Mouse (Mus musculus): ENCODE measurements around the gene Cops3. TPM values are rescaled to one million over a fixed set of nuclear protein-coding genes. Genes with fewer than 3 reads are reported as not detected.

Gene Cops3
- polyA plus RNA-seq, 1 experiment from 2014 or later, result 165 TPM

DNA sequence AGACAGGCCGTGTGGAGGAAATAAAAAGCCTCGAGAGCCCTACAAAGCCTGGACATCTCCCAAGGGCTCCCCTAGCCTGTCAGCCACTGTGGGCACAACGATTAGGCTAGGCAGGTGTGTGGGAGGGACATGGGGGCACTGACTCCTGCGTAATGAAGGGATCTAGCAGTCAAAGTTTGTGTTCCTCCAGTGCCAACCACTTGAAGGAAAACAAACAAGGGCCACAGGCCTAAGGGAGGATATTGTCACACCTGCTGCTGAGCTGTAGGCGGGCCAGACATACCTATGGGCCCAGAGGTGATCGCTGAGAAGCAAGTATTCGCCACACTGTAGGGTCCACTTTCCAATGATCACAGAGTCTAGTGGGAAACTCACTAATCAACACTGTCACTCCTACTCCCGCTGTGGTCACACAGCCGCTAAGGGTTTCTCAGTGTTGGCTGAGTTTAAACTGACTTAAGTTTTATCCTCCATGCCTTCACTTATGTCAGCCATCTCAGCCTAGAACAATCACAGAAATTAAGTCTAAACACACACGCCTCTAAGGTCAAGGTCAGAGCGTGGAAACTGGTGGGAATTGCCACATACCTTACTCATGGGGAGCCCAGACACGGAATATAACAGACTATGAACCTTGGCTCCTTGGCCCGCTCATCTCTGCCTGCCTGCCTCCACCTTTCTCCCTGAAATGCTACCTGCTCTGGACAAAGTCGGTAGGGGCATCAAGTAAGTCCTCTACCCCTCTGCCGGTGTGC is 53.0 kb downstream of the Cops3 start:
- Histone ChIP-seq H3K9ac (ENCODE audit: low read length) (peak overlapping the region; percentile 73), H3K36me3 (ENCODE audit: control insufficient read depth, insufficient read depth, low read length) (peaks cover 7% of the 10 kb centered on the region), H3K4me1 (ENCODE audit: control insufficient read depth in 2 of 2, insufficient read depth in 2 of 2, low read length in 2 of 2) (peaks cover 2 to 14% of the 10 kb centered on the region in 2 experiments), H3K27me3 (ENCODE audit: control insufficient read depth, insufficient read depth, low read length) (no peaks in the 10 kb centered on the region), H3K27ac (replicated peaks in 1 of 2; ENCODE audit: control insufficient read depth in 1 of 2, insufficient read depth in 1 of 2, low read depth in 2 of 2, low read length in 2 of 2) (no peak overlapping the region), H3K4me3 (ENCODE audit: control insufficient read depth in 1 of 2, insufficient read depth in 1 of 2, low read depth in 1 of 2, low read length in 2 of 2) (peak overlapping the region; percentile 44 to 45), H3K4me2 (ENCODE audit: low read length) (peak overlapping the region; percentile 95), H3K9me3 (ENCODE audit: control insufficient read depth, low read length) (no peaks in the 10 kb centered on the region)
- ATAC-seq (ENCODE audit: insufficient number of reproducible peaks, insufficient read depth, low FRiP score, low read depth), result no peak
- WGBS, result 51% methylated on average over 15 of the region's 15 CpGs

DNA sequence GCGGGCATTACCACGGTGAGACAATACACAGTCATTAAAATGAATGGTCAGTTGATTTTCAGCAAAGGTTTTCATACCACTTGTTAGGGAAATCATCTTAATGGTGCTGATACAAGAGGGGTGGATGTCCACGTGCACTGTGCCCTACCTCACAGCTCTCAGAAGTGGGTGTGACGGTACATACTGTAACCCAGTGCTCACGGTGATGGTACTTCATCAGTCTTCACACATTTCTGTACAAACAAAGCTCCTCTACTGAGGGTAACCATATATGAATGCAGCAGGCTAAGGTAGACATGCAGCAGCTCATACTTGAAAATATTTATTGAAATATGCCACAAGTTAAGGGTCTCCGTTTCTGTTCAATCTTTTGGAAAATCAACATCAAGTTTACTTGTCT is 56.0 kb downstream of the Cops3 start:
- H3K27ac ChIP-seq (replicated peaks in 1 of 2; ENCODE audit: control insufficient read depth in 1 of 2, insufficient read depth in 1 of 2, low read depth in 2 of 2, low read length in 2 of 2), result no peak overlapping the region
- ATAC-seq (ENCODE audit: insufficient number of reproducible peaks, insufficient read depth, low FRiP score, low read depth), result no peak
- H3K4me1 ChIP-seq (ENCODE audit: control insufficient read depth in 2 of 2, insufficient read depth in 2 of 2, low read length in 2 of 2), result peaks cover 2 to 29% of the 10 kb centered on the region in 2 experiments
- no peak overlapping the region for H3K4me2 ChIP-seq (ENCODE audit: low read length)
- H3K9me3 ChIP-seq (ENCODE audit: control insufficient read depth, low read length), result no peaks in the 10 kb centered on the region
- 73% methylated on average over 6 of the region's 6 CpGs for WGBS
- no peak overlapping the region for H3K9ac ChIP-seq (ENCODE audit: low read length)
- H3K4me3 ChIP-seq (ENCODE audit: control insufficient read depth in 1 of 2, insufficient read depth in 1 of 2, low read depth in 1 of 2, low read length in 2 of 2), result no peak overlapping the region
- peaks cover 5% of the 10 kb centered on the region; the same call in 1 of the 2 replicates for H3K36me3 ChIP-seq (ENCODE audit: control insufficient read depth, insufficient read depth, low read length)
- no peaks in the 10 kb centered on the region for H3K27me3 ChIP-seq (ENCODE audit: control insufficient read depth, insufficient read depth, low read length)

DNA sequence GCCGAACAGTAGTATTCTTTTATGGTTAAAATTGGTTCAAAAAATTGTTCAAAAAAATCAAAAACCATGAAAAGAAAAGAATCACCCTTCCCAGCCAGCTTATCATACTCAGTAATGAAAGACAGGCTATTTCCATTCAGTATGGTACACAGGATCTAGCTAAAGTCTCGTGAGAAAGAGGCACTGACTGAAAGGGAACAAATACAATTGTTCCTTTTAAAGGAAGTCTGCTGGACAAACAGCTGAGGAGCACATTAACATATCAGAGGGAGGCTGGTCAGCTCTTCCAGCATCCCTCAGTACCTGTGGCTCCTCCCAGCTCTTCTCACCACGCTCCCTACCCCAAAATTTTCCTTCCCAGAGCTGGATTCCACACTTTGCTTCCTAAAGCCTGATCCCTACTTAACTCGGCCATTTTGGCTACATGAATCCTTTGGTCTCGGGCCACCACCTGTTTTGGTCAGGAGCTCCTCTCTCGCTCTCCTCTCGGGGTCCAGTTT is 57.5 kb downstream of the Cops3 start:
- H3K9ac ChIP-seq (ENCODE audit: low read length), result no peak overlapping the region
- peaks cover 0 to 26% of the 10 kb centered on the region in 2 experiments for H3K4me1 ChIP-seq (ENCODE audit: control insufficient read depth in 2 of 2, insufficient read depth in 2 of 2, low read length in 2 of 2)
- H3K27me3 ChIP-seq (ENCODE audit: control insufficient read depth, insufficient read depth, low read length), result no peaks in the 10 kb centered on the region
- H3K9me3 ChIP-seq (ENCODE audit: control insufficient read depth, low read length), result no peaks in the 10 kb centered on the region
- no peak for ATAC-seq (ENCODE audit: insufficient number of reproducible peaks, insufficient read depth, low FRiP score, low read depth)
- H3K27ac ChIP-seq (replicated peaks in 1 of 2; ENCODE audit: control insufficient read depth in 1 of 2, insufficient read depth in 1 of 2, low read depth in 2 of 2, low read length in 2 of 2), result no peak overlapping the region
- no peak overlapping the region for H3K4me3 ChIP-seq (ENCODE audit: control insufficient read depth in 1 of 2, insufficient read depth in 1 of 2, low read depth in 1 of 2, low read length in 2 of 2)
- H3K4me2 ChIP-seq (ENCODE audit: low read length), result no peak overlapping the region
- H3K36me3 ChIP-seq (ENCODE audit: control insufficient read depth, insufficient read depth, low read length), result peaks cover 16% of the 10 kb centered on the region
- WGBS, result 85% methylated on average over 7 of the region's 7 CpGs

DNA sequence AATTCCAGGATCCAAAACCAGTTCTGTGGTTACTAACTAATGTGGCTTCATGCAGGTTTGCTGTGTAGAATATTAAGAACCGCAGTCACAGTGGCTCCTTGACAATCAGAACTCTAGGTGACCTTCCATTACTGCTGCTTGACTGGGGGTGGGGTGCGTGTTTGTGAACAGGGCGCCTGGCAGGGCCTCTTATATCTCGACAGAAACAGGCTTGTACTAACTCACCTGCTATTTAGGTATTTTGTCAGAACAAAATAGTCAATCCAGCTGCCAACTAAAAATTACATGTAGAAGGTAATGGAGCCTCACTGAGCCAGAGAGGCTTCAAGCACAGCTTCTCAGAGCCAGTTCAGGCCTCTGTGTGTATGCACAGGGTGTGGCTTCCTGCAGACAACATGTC is 59.4 kb downstream of the Cops3 start:
- ATAC-seq (ENCODE audit: insufficient number of reproducible peaks, insufficient read depth, low FRiP score, low read depth), result no peak
- H3K4me2 ChIP-seq (ENCODE audit: low read length), result no peak overlapping the region
- peaks cover 35% of the 10 kb centered on the region for H3K36me3 ChIP-seq (ENCODE audit: control insufficient read depth, insufficient read depth, low read length)
- H3K9ac ChIP-seq (ENCODE audit: low read length), result no peak overlapping the region
- no peak overlapping the region for H3K4me3 ChIP-seq (ENCODE audit: control insufficient read depth in 1 of 2, insufficient read depth in 1 of 2, low read depth in 1 of 2, low read length in 2 of 2)
- peak overlapping the region in 1 of 2 experiments; percentile 37; a peak in 2 of 4 replicates for H3K27ac ChIP-seq (replicated peaks in 1 of 2; ENCODE audit: control insufficient read depth in 1 of 2, insufficient read depth in 1 of 2, low read depth in 2 of 2, low read length in 2 of 2)
- no peaks in the 10 kb centered on the region for H3K9me3 ChIP-seq (ENCODE audit: control insufficient read depth, low read length)
- 53% methylated on average over 4 of the region's 4 CpGs for WGBS
- no peaks in the 10 kb centered on the region for H3K27me3 ChIP-seq (ENCODE audit: control insufficient read depth, insufficient read depth, low read length)
- H3K4me1 ChIP-seq (ENCODE audit: control insufficient read depth in 2 of 2, insufficient read depth in 2 of 2, low read length in 2 of 2), result peaks cover 0 to 19% of the 10 kb centered on the region in 2 experiments; a peak in 3 of 4 replicates

DNA sequence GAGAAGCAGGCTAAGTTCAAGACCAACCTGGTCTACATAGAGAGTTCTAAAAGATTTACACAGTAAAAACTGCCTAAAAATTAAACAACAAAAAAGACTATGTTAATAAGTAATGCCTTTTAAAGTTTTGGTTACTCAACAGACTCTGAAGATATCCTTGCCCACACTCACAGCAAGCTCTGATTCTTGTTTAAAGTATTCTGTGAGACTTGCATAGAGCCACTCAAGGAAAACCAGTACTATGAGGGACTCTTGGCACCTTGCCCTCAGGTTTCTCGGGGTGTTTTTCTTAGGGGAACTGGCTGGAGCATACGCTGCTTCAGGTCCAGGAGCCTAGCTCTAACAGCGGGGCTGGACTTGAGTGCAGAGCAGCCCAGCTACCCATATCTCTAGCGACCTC is 60.2 kb downstream of the Cops3 start:
- 75% methylated on average over 4 of the region's 4 CpGs for WGBS
- Histone ChIP-seq H3K36me3 (ENCODE audit: control insufficient read depth, insufficient read depth, low read length) (peaks cover 43% of the 10 kb centered on the region), H3K4me1 (ENCODE audit: control insufficient read depth in 2 of 2, insufficient read depth in 2 of 2, low read length in 2 of 2) (peaks cover 0 to 19% of the 10 kb centered on the region in 2 experiments; a peak in 3 of 4 replicates), H3K27ac (replicated peaks in 1 of 2; ENCODE audit: control insufficient read depth in 1 of 2, insufficient read depth in 1 of 2, low read depth in 2 of 2, low read length in 2 of 2) (no peak overlapping the region), H3K4me2 (ENCODE audit: low read length) (no peak overlapping the region), H3K27me3 (ENCODE audit: control insufficient read depth, insufficient read depth, low read length) (no peaks in the 10 kb centered on the region), H3K4me3 (ENCODE audit: control insufficient read depth in 1 of 2, insufficient read depth in 1 of 2, low read depth in 1 of 2, low read length in 2 of 2) (no peak overlapping the region), H3K9ac (ENCODE audit: low read length) (no peak overlapping the region), H3K9me3 (ENCODE audit: control insufficient read depth, low read length) (no peaks in the 10 kb centered on the region)
- ATAC-seq (ENCODE audit: insufficient number of reproducible peaks, insufficient read depth, low FRiP score, low read depth), result no peak

DNA sequence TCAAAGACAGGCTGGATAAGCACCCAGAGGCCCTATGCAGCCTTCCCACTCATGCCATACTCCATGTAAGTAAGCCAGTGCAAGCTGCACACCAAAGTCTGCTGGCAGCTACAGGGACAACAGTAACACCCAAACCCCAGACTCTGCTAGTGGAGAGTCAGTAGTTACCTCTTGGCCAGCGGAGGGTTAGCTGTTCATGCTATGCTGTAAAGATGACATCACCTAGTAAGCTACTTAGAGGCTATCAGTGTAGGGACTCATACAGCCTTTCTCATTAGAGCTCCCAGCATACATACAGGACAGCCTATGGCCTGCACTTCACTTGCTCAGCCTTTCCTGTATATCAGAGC is 60.8 kb downstream of the Cops3 start:
- 44% methylated on average over 1 of the region's 1 CpGs for WGBS
- H3K9me3 ChIP-seq (ENCODE audit: control insufficient read depth, low read length), result no peaks in the 10 kb centered on the region
- H3K27ac ChIP-seq (replicated peaks in 1 of 2; ENCODE audit: control insufficient read depth in 1 of 2, insufficient read depth in 1 of 2, low read depth in 2 of 2, low read length in 2 of 2), result no peak overlapping the region
- H3K4me2 ChIP-seq (ENCODE audit: low read length), result no peak overlapping the region
- no peaks in the 10 kb centered on the region for H3K27me3 ChIP-seq (ENCODE audit: control insufficient read depth, insufficient read depth, low read length)
- H3K9ac ChIP-seq (ENCODE audit: low read length), result no peak overlapping the region
- H3K4me1 ChIP-seq (ENCODE audit: control insufficient read depth in 2 of 2, insufficient read depth in 2 of 2, low read length in 2 of 2), result peaks cover 0 to 19% of the 10 kb centered on the region in 2 experiments; a peak in 3 of 4 replicates
- H3K36me3 ChIP-seq (ENCODE audit: control insufficient read depth, insufficient read depth, low read length), result peaks cover 49% of the 10 kb centered on the region
- H3K4me3 ChIP-seq (ENCODE audit: control insufficient read depth in 1 of 2, insufficient read depth in 1 of 2, low read depth in 1 of 2, low read length in 2 of 2), result no peak overlapping the region
- ATAC-seq (ENCODE audit: insufficient number of reproducible peaks, insufficient read depth, low FRiP score, low read depth), result no peak

DNA sequence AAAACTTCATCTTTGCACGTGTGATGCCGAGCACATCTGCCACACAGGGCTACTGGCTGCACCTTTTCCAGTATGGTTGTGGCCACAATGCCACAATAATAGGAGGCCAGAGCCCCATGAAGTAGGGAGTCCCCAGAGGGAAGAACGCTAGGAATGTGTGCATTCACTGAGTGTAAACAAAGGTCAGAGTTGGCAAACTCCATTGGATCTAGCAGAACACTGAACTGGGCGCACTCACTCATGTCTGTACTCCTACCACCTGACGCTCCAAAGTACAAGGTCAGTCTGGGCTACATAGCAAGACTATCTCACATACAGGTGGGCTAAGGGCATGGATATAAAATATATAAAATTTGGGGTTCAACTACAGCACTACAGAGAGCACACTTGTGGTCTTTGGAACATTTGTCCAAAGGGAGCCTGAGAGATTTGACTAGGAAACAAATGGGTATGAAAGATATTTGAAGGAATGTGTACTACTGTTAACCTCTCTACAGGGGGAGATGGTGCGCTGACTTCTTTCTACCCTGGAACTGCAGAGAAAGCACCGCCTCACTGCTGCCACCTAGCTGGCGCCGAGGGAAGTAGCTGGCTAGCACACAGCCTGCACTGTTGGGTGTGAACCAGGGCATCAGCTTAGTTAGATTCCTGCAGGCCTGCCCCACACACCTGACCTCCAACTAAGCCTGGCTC is 61.3 kb downstream of the Cops3 start:
- Histone ChIP-seq H3K9ac (ENCODE audit: low read length) (no peak overlapping the region), H3K4me3 (ENCODE audit: control insufficient read depth in 1 of 2, insufficient read depth in 1 of 2, low read depth in 1 of 2, low read length in 2 of 2) (no peak overlapping the region), H3K27ac (replicated peaks in 1 of 2; ENCODE audit: control insufficient read depth in 1 of 2, insufficient read depth in 1 of 2, low read depth in 2 of 2, low read length in 2 of 2) (no peak overlapping the region), H3K4me1 (ENCODE audit: control insufficient read depth in 2 of 2, insufficient read depth in 2 of 2, low read length in 2 of 2) (peaks cover 0 to 19% of the 10 kb centered on the region in 2 experiments; a peak in 3 of 4 replicates), H3K9me3 (ENCODE audit: control insufficient read depth, low read length) (no peaks in the 10 kb centered on the region), H3K27me3 (ENCODE audit: control insufficient read depth, insufficient read depth, low read length) (no peaks in the 10 kb centered on the region), H3K4me2 (ENCODE audit: low read length) (no peak overlapping the region), H3K36me3 (ENCODE audit: control insufficient read depth, insufficient read depth, low read length) (peaks cover 54% of the 10 kb centered on the region)
- 56% methylated on average over 9 of the region's 9 CpGs for WGBS
- ATAC-seq (ENCODE audit: insufficient number of reproducible peaks, insufficient read depth, low FRiP score, low read depth), result 0 out of 2 replicates have a peak, but pooled peaks have one; percentile 49

Data from heart, embryonic 14.5 days (tissue).